Mouse (Mus musculus) thymus, adult 18-20 months (tissue): Measurements from ENCODE around the gene 2700081O15Rik.
"Not testable (repeated sequence)": the region's sequence is repeated elsewhere in the genome, so short reads cannot be mapped to it uniquely, and the experiment has no call there.

ENCODE experiments used
- DNase-seq, 2 experiments: peaks; one replicate each; pipeline ENCODE4 v3.0.0; 2022; ENCODE audit warnings: mixed read lengths in 2 of 2

2700081O15Rik gene

DNA sequence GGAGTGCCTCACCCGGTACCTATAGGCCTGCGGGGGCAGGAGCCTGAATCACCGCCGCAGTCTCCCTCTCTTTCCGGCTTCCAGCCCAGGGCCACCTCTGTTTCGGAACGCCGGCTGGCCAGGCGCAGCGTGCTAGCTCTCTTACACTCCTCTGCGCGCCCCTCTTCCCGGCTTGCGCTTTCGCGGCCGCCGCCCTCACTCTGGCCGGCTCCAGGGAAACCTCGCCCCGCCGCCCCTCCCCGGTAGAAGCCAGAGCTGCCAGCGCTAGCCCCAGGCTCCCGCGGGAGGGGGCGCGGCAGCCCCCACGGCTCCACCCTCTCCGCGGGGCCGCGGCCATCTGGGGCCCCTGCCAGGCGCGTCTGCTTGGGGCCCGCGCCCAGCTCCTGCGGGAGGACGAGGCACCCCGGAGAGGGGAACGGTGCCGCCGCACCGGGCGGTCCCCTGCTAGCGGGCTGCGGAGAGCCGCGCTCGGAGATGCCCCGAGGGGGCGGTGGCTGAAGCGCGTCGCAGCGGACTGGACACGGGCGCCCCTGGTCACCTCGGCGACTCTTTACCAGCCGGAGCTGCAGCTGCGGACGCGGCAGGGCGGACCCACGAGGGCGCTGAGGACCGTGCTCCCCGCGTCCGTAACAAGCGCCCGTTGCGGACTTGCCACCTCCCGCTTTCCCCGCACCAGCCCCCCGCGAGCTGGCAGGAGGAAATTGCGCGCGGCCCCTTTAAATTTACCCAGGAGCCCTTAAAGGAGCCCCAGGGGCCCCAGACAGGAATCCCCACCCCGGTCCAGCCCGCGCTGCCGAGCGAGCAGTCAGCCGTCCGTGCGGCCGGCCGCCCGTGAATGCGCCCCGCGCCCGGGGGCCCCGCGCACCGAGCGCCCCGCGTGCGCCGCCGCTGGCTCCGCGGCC, at the start of gene 2700081O15Rik:
2700081O15Rik (plus strand) TSS at position 792 of the 902 bp plus-strand sequence.
- DNase-seq = peak; percentile 59 to 66

- not testable (repeated sequence) for DNase-seq
These were observed 48.0 kb upstream of the 2700081O15Rik start for GRCm38 (mm10) chr19:7369469-7369868.

DNA sequence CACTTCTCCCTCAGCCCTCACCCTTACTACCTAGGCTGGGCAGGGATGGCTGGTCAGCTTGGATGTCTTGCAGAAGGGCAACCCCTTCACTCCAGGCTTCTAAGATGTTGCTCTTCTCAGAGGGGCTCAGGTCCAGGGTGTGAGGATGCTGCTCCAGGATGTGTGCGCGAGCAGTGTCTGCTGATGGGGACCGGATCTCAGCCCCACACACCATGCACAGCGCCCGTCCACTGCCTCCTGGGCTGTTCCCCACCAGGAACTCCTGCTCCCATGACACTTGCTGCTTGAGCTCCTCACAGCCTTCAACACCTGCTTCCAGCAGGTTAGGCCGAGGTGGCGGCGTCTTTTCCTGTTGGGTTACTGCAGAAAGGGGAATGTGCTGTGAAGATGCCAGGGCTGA, 42.9 kb upstream of the 2700081O15Rik start:
- DNase-seq = no peak

- DNase-seq = no peak
These were observed 39.8 kb upstream of the 2700081O15Rik start for GRCm38 (mm10) chr19:7377639-7378038.

DNA sequence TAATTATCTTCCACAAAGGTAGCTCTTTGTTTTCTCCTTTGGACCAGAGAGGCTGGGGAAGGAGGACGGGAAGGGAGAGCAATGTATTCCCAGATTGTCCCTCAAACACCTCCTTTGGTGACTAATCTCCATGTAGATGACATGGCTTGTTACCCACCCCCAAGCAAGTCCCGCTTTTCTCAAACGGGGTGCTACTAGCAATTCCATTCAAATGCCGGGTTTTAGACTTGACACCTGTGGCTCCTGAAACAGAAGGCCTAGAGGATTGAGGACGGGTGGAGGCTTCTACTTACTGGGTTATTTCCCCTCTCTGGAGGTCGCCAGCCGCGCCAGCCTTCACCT, 35.5 kb upstream of the 2700081O15Rik start:
- DNase-seq = no peak

- peak; percentile 62 to 71 for DNase-seq
These were observed 35.0 kb upstream of the 2700081O15Rik start for GRCm38 (mm10) chr19:7382248-7382902.

DNA sequence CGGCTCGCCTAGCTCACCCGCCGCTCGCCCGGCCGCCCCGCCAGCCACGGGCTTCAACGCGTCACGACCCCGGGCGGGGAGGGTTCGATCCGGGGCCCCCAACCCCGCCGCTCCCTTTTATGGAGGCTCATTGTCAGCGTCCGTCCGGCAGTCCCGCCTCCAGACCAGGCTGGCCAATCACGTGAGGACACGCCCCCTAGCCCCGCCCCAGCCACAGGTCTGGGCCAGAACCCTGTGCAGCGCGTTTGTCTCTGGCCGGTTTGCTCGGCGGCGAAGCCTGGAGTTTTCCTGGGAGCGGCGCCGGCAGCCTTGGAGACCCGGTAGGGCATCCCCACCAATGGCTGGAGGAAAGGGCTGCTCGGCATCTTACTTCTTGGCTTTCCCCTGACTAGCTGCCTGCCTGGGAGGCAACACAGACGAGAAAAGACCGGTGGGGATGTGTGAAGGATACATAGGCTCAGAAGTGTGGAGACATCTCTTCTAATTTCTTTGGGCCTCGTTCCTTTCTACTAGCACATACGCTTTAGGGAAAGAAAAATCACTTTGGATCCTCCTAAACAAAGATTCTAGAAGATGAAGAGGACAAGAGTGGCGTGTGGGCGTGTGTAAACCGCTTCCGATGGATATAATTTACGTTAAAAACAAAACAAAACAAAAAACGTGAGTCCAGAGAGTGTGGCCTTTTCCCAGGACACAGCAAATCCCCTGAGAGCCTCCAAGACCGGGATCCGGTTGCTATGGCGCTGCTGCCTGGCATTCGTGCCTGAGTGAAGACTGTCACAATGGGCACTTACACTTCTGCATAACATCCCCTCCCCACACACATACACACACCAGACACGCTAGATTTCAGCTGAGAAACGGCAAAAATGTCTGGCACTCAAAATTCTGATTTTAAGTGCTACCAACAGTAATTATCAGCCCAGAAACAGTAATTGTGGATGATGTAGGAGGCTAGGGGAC, 34.2 kb upstream of the 2700081O15Rik start, which contains the start of gene Spindoc:
Spindoc (minus strand) TSS at position 92 of the 963 bp plus-strand sequence.
- peak; percentile 94 for DNase-seq

- no peak for DNase-seq
These were observed 31.4 kb upstream of the 2700081O15Rik start for GRCm38 (mm10) chr19:7386042-7386441.

GRCm38 (mm10) chr19:7388488-7388887, 28.9 kb upstream of the 2700081O15Rik start:
- DNase-seq = no peak

DNA sequence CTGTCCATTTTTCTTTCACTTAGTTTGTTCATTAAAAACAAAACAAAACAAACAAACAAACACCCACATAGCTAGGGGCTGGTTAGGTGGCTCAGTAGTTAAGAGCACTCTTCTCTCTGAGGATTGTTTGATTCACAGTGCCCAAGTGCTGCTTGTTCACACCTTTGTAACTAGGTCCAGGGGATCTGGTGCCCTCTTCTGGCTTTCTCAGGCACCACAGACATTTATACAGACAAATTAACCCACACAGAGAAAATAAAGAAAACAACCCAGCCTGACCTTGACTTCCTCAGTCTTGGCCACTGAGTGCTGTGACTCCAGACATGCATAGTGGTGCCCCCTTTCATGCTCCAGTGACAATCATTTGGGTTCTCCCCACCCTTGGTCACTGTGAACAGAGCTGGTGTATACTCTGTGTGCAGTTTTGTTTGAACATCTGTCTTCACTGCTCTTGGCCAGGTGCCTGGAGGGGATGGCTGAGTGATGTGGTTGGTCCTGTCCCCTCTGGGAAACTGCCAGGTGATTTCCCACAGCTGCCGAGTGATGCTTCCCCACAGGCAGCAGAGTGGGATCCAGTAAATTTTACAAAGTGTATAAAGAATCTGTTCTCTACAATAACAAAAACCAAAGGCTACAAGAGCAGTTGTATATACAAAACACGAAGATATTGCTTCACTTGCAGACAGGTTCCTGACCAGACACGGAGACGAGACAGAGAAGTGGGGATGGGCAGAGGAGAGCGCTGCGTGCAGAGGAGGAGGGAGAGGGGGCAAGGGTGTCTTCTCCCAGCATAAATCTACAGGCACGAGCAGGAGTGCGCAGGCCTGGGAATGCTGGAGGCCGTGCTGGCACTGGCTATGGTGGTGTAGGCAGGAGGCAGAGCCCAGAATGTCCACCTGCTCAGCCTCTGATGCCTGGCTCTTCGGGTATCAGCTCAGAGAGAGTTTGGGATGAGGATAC, 20.3 kb upstream of the 2700081O15Rik start:
- DNase-seq = not testable (repeated sequence)

- DNase-seq = not testable (repeated sequence)
These were observed 18.5 kb upstream of the 2700081O15Rik start for GRCm38 (mm10) chr19:7398898-7399297.

GRCm38 (mm10) chr19:7400635-7401034, 16.8 kb upstream of the 2700081O15Rik start:
- no peak for DNase-seq

- no peak for DNase-seq
These were observed 12.7 kb upstream of the 2700081O15Rik start for GRCm38 (mm10) chr19:7404623-7405229.

DNA sequence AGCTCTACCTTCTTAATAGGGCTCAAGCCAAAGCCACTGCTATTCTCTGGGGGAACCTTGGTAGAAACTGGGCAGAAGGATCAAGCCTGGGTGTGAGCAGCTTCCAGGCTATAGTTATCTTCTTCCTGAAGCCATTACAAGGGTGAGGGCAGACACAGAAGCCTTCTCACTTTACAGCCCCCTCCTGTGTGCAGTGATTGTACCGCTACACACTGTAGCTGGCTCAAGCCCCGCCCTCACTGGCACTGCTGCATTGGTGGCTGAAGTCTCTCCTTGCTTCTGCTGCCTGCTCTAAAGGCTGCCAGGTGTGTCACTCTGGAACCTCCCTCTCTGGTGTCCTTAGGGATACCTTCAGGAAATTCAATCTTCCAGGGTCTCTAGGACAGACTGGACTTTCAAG, 5.1 kb upstream of the 2700081O15Rik start:
- DNase-seq = no peak

- DNase-seq = no peak
These were observed 1.2 kb upstream of the 2700081O15Rik start for GRCm38 (mm10) chr19:7415916-7416833.

- DNase-seq = peak; percentile 60 to 68
These were observed 755 bp downstream of the 2700081O15Rik start for GRCm38 (mm10) chr19:7417911-7418849.

GRCm38 (mm10) chr19:7419134-7419533, 1.7 kb downstream of the 2700081O15Rik start:
- DNase-seq = no peak

GRCm38 (mm10) chr19:7420108-7420507, 2.7 kb downstream of the 2700081O15Rik start:
- DNase-seq = peak in 1 of 2 experiments; percentile 17
